Mouse (Mus musculus) ovary, postnatal 10 days (tissue): Measurements from ENCODE around the gene Mrgprb2.

Source experiments
- DNase-seq: peaks from one replicate; pipeline ENCODE4 v3.0.0; 2022; ENCODE audit warnings: low spot score

Mrgprb2 gene

DNA sequence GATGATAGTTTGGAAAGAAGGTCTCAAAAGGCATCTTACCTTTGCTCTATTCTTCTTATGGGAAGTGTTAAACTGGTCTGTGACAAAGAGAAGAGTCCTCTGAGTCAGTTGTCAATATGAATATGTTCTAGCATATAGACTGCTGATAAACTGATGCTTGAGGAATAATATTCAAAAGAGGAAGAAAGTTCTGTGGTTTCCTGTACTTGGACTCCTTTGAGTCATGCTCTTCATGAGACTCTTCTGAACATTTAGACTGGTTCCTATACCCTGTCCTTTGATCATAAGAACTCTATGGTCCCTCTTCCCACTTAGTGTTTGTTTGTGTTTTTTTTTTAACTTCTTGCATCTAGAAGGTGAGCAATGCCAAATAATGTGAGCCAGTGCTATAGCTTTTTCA, at the start of gene Mrgprb2:
Mrgprb2 (minus strand) TSS at position 101 of the 400 bp plus-strand sequence.
- DNase-seq = no peak
